In genomic region chr9:14247480-14248208, GRCm38 (mm10) we compare ENCODE assay signal across 14 mouse cellular contexts. TPM values are rescaled to one million over a fixed set of nuclear protein-coding genes. Genes with fewer than 3 reads are reported as not detected.
DNase-seq lines count a peak whose midpoint lies in the region; TF ChIP-seq lines count a peak whose summit lies in the region.
"Had no signal": no experiment of that assay in that cellular context is flagged by ENCODE, and none has a peak within 500 bp of the region (broad histone marks: within the 10 kb centered on the region; RNA-seq: fewer than 3 reads in every experiment).

No protein-coding gene starts in this region.

- DNase-seq in gastrocnemius, adult 2 months = no peak
- no peak for DNase-seq in gastrocnemius, postnatal 36 days
- DNase-seq in left cerebral cortex, adult 11 months (ENCODE audit: low spot score) = peak; percentile 26
- DNase-seq in left cerebral cortex, adult 18-20 months (ENCODE audit: low spot score in 2 of 2) = no peak
- no peak for DNase-seq in thymus, adult 2 months
- DNase-seq in thymus, postnatal 25 days = no peak
- DNase-seq in cerebellum, adult 18-20 months = no peak
- no peak for DNase-seq in layer of hippocampus, postnatal 25 days (ENCODE audit: extremely low spot score in 1 of 2, low spot score in 1 of 2)
- DNase-seq: adrenal gland, adult 2 months; B cell, adult 2 months; heart, adult 18-20 months had no signal

- H3K27ac ChIP-seq in gastrocnemius, adult 2 months = peak overlapping the region; percentile 20; the same call in 1 of the 2 replicates
- H3K27ac ChIP-seq in thymus, adult 2 months (ENCODE audit: control insufficient read depth, insufficient read depth, low read length) = peak overlapping the region; percentile 99
- H3K27ac ChIP-seq: forebrain, embryonic 15.5 days; hindbrain, embryonic 10.5 days; liver, embryonic 14.5 days had no signal

- no peak for TF ChIP-seq POLR2A in thymus, adult 2 months (IDR thresholded peaks at IDR 0.05; ENCODE audit: control insufficient read depth, extremely low read depth, insufficient read depth, low read length, poor library complexity)

- peaks cover 48% of the 10 kb centered on the region for H3K4me1 ChIP-seq in thymus, adult 2 months (replicated peaks; ENCODE audit: control insufficient read depth, insufficient read depth, low read length)

- no peak overlapping the region for H3K4me3 ChIP-seq in gastrocnemius, adult 2 months
- H3K4me3 ChIP-seq in thymus, adult 2 months (ENCODE audit: control insufficient read depth, insufficient read depth, low read length) = no peak overlapping the region
- H3K4me3 ChIP-seq: forebrain, embryonic 15.5 days; hindbrain, embryonic 10.5 days had no signal

- intact Hi-C loops in gastrocnemius, adult 2 months (cut with DNase I) = no loop called here
- intact Hi-C loops in gastrocnemius, postnatal 36 days (cut with DNase I) = no loop called here

- no peak for TF ChIP-seq CTCF in gastrocnemius, adult 2 months (IDR thresholded peaks at IDR 0.05)
- no peak for TF ChIP-seq CTCF in thymus, adult 2 months (IDR thresholded peaks at IDR 0.05; ENCODE audit: borderline replicate concordance, control insufficient read depth, extremely low read depth, insufficient read depth, low read length, poor library complexity)

- no peaks in the 10 kb centered on the region for H3K36me3 ChIP-seq in thymus, adult 2 months (ENCODE audit: control insufficient read depth, insufficient read depth, low read length)
- H3K36me3 ChIP-seq: forebrain, embryonic 15.5 days; hindbrain, embryonic 10.5 days had no signal

- no peaks in the 10 kb centered on the region for H3K27me3 ChIP-seq in thymus, adult 2 months (ENCODE audit: control insufficient read depth, insufficient read depth, low read length)
- H3K27me3 ChIP-seq: forebrain, embryonic 15.5 days had no signal

- WGBS in thymus, adult 2 months = 72% methylated on average over 12 of the region's 12 CpGs

RNA-seq across cellular contexts. Expression of gene Sesn3, which starts 27.2 kb away (rescaled TPM):
- total RNA-seq in gastrocnemius, adult 2 months (2021) = 10 to 100 TPM; 16.6 to 27.7 TPM
- 10 to 100 TPM; 20.6 to 24.4 TPM for total RNA-seq in gastrocnemius, postnatal 36 days (2021)
- total RNA-seq in left cerebral cortex, adult 18-20 months (2021) = 100 to 1,000 TPM; 109 to 141 TPM
- 23.6 and 55.7 TPM in 2 replicates for polyA plus RNA-seq in thymus, adult 2 months (2012; rRNA removed)
- total RNA-seq in layer of hippocampus, postnatal 25 days (2021) = 10 to 100 TPM; 65.0 to 67.5 TPM
